In genomic region chr12:70015936-70016335, GRCm38 (mm10) we compare ENCODE assay signal across 18 mouse cellular contexts. TPM values are rescaled to one million over a fixed set of nuclear protein-coding genes. Genes with fewer than 3 reads are reported as not detected.
DNase-seq lines count a peak whose midpoint lies in the region; ATAC-seq lines count a peak whose summit lies in the region.
"Had no signal": no experiment of that assay in that cellular context is flagged by ENCODE, and none has a peak within 500 bp of the region (broad histone marks: within the 10 kb centered on the region; RNA-seq: fewer than 3 reads in every experiment).

No protein-coding gene starts in this region.

- H3K27me3 ChIP-seq in embryonic facial prominence, embryonic 14.5 days (replicated peaks; ENCODE audit: control insufficient read depth, insufficient read depth, low read length) = no peaks in the 10 kb centered on the region
- H3K27me3 ChIP-seq in embryonic facial prominence, embryonic 10.5 days (replicated peaks; ENCODE audit: low read depth, poor library complexity, severe bottlenecking) = no peaks in the 10 kb centered on the region
- H3K27me3 ChIP-seq in heart, embryonic 12.5 days (replicated peaks) = no peaks in the 10 kb centered on the region
- H3K27me3 ChIP-seq: embryonic facial prominence, embryonic 13.5 days; forebrain, embryonic 12.5 days; kidney, embryonic 15.5 days; neural tube, embryonic 15.5 days; Patski had no signal

- peaks cover 31% of the 10 kb centered on the region for H3K36me3 ChIP-seq in embryonic facial prominence, embryonic 14.5 days (ENCODE audit: control insufficient read depth, insufficient read depth, low read length)
- peaks cover 50% of the 10 kb centered on the region for H3K36me3 ChIP-seq in embryonic facial prominence, embryonic 10.5 days (replicated peaks)
- H3K36me3 ChIP-seq in heart, embryonic 12.5 days = peaks cover 40% of the 10 kb centered on the region

- H3K4me3 ChIP-seq in embryonic facial prominence, embryonic 14.5 days (ENCODE audit: low read depth, low read length) = no peak overlapping the region
- no peak overlapping the region for H3K4me3 ChIP-seq in embryonic facial prominence, embryonic 10.5 days
- H3K4me3 ChIP-seq in heart, embryonic 12.5 days = no peak overlapping the region
- H3K4me3 ChIP-seq: embryonic facial prominence, embryonic 13.5 days; forebrain, embryonic 12.5 days; kidney, embryonic 15.5 days; neural tube, embryonic 15.5 days had no signal

- DNase-seq in embryonic facial prominence, embryonic 14.5 days (ENCODE audit: low spot score) = peak; percentile 30
- no peak for DNase-seq in embryonic facial prominence, embryonic 10.5 days (ENCODE audit: low spot score)
- no peak for DNase-seq in heart, adult 8-10 months (ENCODE audit: low spot score)
- peak; percentile 8 for DNase-seq in forelimb bud, embryonic 11.5 days (ENCODE audit: low read depth, low spot score)
- DNase-seq in lung, postnatal 14 days = peak; percentile 43
- no peak for DNase-seq in kidney, adult 9 months
- DNase-seq: cerebellum, adult 9-11 months; retina, postnatal 1 day; thymus, postnatal 14 days had no signal

- H3K4me1 ChIP-seq in embryonic facial prominence, embryonic 14.5 days (ENCODE audit: control insufficient read depth, insufficient read depth, low read length) = no peaks in the 10 kb centered on the region
- H3K4me1 ChIP-seq in embryonic facial prominence, embryonic 10.5 days = no peaks in the 10 kb centered on the region
- peaks cover 7% of the 10 kb centered on the region; the same call in 1 of the 2 replicates for H3K4me1 ChIP-seq in heart, embryonic 12.5 days (replicated peaks)
- H3K4me1 ChIP-seq: forebrain, embryonic 12.5 days; kidney, embryonic 15.5 days; neural tube, embryonic 15.5 days had no signal

- no peak overlapping the region for H3K4me2 ChIP-seq in embryonic facial prominence, embryonic 14.5 days (ENCODE audit: low read depth, low read length)
- no peak overlapping the region for H3K4me2 ChIP-seq in heart, embryonic 12.5 days
- H3K4me2 ChIP-seq: embryonic facial prominence, embryonic 13.5 days; forebrain, embryonic 12.5 days; kidney, embryonic 15.5 days; neural tube, embryonic 15.5 days had no signal

- 64% methylated on average over 4 of the region's 4 CpGs for WGBS in embryonic facial prominence, embryonic 14.5 days
- WGBS in embryonic facial prominence, embryonic 10.5 days = 74% methylated on average over 4 of the region's 4 CpGs
- 36% methylated on average over 4 of the region's 4 CpGs for WGBS in heart, embryonic 12.5 days

- no peak for ATAC-seq in embryonic facial prominence, embryonic 14.5 days (ENCODE audit: low read depth)
- ATAC-seq in heart, embryonic 12.5 days (ENCODE audit: insufficient number of reproducible peaks, low FRiP score) = no peak
- ATAC-seq in activated CD4-positive, CD25-positive, alpha-beta regulatory T cell, adult 4 months = no peak
- ATAC-seq: inflammation-experienced regulatory T-cells, adult 6 months; Patski had no signal

- no peaks in the 10 kb centered on the region for H3K9me3 ChIP-seq in embryonic facial prominence, embryonic 14.5 days (ENCODE audit: control insufficient read depth, low read length)
- peaks cover 1% of the 10 kb centered on the region; the same call in 1 of the 2 replicates for H3K9me3 ChIP-seq in embryonic facial prominence, embryonic 10.5 days
- H3K9me3 ChIP-seq in heart, embryonic 12.5 days (replicated peaks) = peaks cover 2% of the 10 kb centered on the region
- H3K9me3 ChIP-seq: kidney, embryonic 15.5 days; neural tube, embryonic 15.5 days had no signal

- H3K27ac ChIP-seq in embryonic facial prominence, embryonic 14.5 days (replicated peaks; ENCODE audit: low read depth, low read length) = no peak overlapping the region
- no peak overlapping the region for H3K27ac ChIP-seq in embryonic facial prominence, embryonic 10.5 days (replicated peaks)
- H3K27ac ChIP-seq in heart, embryonic 12.5 days (ENCODE audit: poor library complexity, severe bottlenecking) = peak overlapping the region; percentile 14; the same call in 1 of the 2 replicates
- H3K27ac ChIP-seq: embryonic facial prominence, embryonic 13.5 days; forebrain, embryonic 12.5 days; kidney, embryonic 15.5 days; liver, embryonic 14.5 days; neural tube, embryonic 15.5 days had no signal

- H3K9ac ChIP-seq in embryonic facial prominence, embryonic 14.5 days (ENCODE audit: low read depth, low read length) = no peak overlapping the region
- H3K9ac ChIP-seq in heart, embryonic 12.5 days = no peak overlapping the region
- H3K9ac ChIP-seq: embryonic facial prominence, embryonic 13.5 days; forebrain, embryonic 12.5 days; kidney, embryonic 15.5 days; liver, embryonic 14.5 days; neural tube, embryonic 15.5 days had no signal

RNA-seq across cellular contexts. Expression of gene Sav1, which starts 29.1 kb away (rescaled TPM):
- polyA plus RNA-seq in embryonic facial prominence, embryonic 14.5 days (2014; fragmentation: Nextera tagmentation; extraction: Ambion mirVana) = 10.4 and 12.0 TPM in 2 replicates
- polyA plus RNA-seq in embryonic facial prominence, embryonic 10.5 days (2016; fragmentation: Nextera tagmentation; extraction: Ambion mirVana) = 6.4 and 6.9 TPM in 2 replicates
- 7.6 and 8.0 TPM in 2 replicates for polyA plus RNA-seq in heart, embryonic 12.5 days (2016; fragmentation: Nextera tagmentation; extraction: Ambion mirVana)
- 10 to 100 TPM; 18.7 to 24.2 (median 22.0) TPM for total RNA-seq in heart, adult 8-10 months (2022)
- 1 to 10 TPM; 3.0 to 3.7 TPM for polyA plus RNA-seq in activated CD4-positive, CD25-positive, alpha-beta regulatory T cell, adult 4 months (2017; shearing (Covaris generic))

Comparison
In these comparisons a context has a peak if more than half of its experiments do, and no peak if none do; other contexts are left out.
1. DNase-seq: peak in embryonic facial prominence, embryonic 14.5 days (single experiment), forelimb bud, embryonic 11.5 days (single experiment) and lung, postnatal 14 days (single experiment); none in embryonic facial prominence, embryonic 10.5 days (single experiment), heart, adult 8-10 months (single experiment) and kidney, adult 9 months (single experiment).